Mouse (Mus musculus) v-Abl transformed pro-B cells (cell line): ENCODE results near the gene Slc46a2.

Source experiments
- in situ Hi-C, 2 experiments: fragments of 400-800 bp; cut with MboI; formaldehyde crosslinking; loops; one replicate each; pipeline ENCODE4 v1.15.1; 2025; ENCODE audit not compliant: unreplicated experiment in 2 of 2

Gene Slc46a2

DNA sequence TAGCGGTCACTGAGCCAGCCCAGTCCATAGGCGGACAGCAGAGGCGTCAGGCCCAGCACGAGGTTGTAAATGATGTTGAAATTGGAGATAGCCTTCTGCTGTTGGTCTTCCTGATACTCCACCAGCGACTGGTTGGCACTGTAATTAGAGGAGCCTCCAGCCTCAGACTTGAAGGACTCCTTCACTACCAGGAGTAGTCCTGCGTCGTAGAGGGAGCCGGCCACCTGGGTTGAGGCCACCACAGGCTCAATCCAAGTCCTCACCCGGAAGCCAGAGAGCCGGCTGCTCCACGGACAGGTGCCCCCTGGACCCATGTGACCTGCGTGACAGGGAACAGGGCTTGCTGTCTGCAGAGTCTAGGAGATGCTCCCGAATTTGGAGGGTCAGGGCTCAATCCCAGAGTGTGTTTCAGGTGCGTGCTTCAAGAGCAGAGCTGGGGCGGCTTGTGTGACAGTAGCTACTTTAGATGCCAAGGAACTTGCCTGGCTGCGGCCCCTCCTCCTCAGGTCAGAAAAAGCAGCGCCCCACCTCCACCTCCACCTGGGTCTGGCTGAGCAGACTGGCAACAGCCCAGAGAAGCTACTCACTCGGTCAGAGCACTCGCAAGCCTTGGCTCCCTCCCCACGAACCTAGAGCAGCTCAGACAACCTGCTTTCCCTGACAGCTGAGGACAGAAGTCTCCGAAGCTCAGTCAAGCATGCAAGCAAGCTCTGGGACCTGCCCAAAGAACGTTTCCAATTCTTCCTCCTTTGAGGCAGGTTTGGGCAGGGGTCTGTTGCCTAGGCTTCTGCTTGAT is at the start of gene Slc46a2:
Gene Slc46a2, minus strand, starts transcription at position 449 of the 796 bp plus-strand sequence.
- in situ Hi-C loops, result loop anchor here in 1 of 2 experiments (5.0 kb wide), 1 partner anchor 38 kb away; no protein-coding TSS in a partner anchor

DNA sequence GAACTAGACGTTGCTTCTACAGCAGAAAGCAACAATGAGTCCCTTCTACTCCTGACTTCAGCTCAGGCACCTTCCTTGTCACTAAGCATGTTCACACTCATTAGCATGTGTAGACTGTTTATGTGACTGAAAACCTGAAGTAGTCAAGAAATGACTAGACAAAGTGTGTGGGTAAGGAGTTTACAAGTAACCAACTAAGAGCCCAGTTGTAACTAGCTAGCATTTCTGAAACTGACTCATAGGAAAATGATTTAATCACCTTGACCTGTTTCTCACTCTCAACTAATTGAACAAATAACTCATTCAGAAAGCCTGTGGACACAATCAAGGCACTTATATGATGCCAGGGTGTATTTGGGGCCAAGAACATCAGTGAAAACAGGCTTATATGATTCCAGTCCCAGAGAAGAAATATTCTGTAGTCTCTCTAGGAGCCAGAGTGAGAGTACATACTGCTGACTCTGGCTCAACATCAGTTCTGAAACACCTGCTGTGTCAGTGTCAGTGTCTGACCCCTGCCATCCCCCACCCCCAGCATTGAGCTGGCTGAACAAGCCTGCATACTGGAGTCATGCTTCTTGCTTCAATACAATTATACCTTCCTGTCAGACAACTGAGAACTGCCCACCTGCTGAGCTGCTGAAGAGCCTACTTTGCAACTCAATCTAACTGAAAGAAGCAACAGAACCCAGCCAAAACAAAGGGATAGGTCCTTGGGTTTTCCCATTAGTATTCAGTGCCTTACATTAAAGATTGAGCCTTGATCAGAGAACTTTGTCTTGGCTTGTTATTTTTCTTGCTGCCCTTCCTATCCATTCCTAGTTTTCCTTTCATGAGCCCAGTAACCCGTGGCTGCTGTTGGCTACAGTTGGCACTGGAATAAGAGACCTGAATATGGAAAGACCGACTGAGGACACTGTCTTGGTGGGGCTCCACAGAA is 48.8 kb upstream of the Slc46a2 start, which contains the start of gene Mup6:
Gene Mup6, plus strand, starts transcription at position 890 of the 940 bp plus-strand sequence.
- in situ Hi-C loops, result no loop called here

DNA sequence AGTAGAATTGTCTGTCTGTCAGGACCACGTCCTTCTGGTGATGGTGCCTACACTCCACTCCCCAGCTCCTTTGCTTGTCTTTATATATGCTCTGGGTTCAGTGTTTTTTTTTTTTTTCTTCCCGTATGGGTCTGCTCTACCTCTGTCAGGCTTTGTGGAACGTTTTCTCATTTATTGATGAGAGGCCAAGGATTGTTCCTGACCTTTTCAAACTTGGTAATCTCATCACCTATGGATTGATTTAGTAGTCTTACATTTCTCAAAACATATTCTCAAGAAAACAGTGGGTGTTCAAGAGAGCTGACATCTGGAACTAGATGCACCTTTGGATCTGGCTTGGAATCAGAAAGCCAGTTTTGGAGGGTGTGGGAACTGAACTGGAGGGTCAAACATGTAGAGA is 45.8 kb upstream of the Slc46a2 start, which contains the start of gene Mup4:
Gene Mup4, minus strand, starts transcription at position 101 of the 400 bp plus-strand sequence.
- in situ Hi-C loops, result no loop called here

DNA sequence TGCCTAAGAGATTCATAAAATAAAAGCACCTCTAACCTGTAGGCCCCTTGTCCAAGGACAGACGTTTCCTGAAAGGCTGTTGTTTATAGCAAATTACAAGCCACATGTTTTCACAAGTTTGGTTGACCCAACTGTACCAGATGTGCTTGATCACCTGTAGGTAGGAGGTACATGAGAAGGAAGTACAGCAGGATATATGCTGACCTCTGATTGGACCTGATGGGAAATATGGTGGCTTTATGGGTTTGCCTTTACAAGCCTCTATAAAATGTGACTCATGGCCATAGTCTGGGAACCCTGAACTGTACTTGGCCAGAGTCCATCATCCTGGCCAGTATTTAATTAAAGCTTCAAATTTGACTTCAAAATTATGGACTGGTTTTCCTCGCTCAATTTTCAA is 22.7 kb upstream of the Slc46a2 start:
- in situ Hi-C loops, result no loop called here

DNA sequence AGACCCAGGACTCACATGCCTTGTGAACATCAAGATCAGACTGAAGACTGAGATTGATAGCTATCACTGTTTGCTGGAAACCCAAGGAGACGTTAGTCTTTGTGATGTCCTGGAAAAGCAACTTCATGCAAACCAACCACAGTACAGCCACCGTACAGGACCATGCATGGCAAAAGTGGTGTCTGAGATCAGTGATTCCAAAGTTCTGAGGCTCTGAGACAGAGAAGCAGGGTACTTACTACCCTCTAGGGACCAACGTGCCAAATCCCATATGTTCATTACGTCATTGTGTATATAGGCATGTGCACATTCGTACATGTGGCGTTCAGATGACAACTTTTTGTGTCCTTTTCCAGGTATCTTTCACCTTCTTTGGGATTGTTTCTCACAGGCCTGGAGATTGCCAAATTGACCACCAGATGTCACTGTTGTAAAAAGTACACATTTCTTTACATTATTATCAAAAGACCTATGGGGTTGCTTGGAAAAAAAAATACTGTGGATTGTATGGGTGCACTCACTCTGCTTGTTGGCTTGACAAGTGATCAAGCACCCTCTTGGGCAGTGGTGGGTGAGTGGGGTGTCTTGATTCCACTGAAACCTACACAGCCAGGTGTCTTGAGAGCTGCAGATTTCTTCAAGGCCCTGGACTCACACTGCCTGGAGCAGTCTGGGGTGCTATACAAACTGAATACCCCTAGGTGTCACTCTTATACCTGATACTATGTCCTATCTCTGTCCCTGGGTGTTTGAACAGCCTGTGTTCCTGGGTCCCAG is 17.8 kb upstream of the Slc46a2 start:
- in situ Hi-C loops, result no loop called here

DNA sequence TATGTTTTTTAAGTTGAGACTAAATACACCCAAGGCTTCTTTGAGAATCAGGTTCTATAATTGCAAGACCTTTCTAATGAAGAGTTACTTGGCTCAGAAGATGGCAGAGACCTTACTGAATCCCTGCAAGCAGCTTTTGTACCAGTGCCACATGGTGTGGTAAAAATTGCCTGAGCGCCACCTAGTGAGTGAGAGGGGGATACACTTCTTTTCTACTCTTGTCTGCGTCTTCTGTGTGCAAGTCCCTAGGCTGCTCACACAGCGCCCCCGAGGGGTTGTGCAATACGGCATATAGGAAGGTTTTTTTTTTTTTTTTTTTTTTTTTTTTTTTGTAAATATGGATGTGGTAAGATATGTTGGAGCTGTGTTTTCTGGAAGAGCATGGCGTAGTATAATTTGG is 13.5 kb upstream of the Slc46a2 start:
- in situ Hi-C loops, result loop anchor here (5.0 to 10.0 kb wide), 4 partner anchors 136 to 316 kb away; no protein-coding TSS in a partner anchor

DNA sequence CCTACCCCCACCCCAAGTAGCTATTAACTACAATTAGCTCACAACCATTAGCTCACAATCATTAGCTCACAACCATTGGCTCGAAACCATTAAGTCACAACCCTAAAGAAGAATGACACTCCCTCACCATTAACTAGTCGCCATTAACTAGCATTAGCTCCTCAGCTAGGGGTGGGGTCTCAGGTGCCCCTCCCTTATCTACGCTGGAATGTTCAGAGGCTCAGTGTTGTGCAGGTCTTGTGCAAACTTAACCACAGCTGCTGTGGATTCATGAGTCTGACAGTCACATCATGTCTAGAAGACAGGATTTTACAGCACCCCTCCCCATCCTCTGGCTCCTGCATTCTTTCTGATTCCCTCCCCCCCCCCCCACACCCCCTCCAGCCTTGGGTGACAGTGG is 12.8 kb upstream of the Slc46a2 start:
- in situ Hi-C loops, result loop anchor here (5.0 to 10.0 kb wide), 4 partner anchors 135 to 315 kb away; no protein-coding TSS in a partner anchor

DNA sequence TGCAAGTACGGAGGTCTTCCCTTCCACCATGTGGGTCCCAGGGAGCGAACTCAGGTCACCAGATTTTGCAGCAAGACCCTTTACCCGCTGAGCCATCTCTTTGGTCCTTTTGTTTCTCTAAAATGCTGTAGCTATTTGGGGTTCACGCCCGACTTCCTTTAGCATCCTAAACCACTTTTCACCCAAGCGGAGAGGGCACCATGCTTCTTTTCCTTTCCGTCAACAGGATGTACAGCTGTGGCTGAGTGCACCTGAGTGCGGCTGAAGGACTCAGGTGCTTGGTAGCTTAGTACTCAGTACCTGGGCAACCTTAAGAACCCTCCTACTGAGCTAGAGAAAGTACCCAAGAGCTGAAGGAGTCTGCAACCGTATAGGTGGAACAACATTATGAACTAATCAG is 10.2 kb upstream of the Slc46a2 start:
- in situ Hi-C loops, result loop anchor here (5.0 to 10.0 kb wide), 4 partner anchors 133 to 313 kb away; no protein-coding TSS in a partner anchor

DNA sequence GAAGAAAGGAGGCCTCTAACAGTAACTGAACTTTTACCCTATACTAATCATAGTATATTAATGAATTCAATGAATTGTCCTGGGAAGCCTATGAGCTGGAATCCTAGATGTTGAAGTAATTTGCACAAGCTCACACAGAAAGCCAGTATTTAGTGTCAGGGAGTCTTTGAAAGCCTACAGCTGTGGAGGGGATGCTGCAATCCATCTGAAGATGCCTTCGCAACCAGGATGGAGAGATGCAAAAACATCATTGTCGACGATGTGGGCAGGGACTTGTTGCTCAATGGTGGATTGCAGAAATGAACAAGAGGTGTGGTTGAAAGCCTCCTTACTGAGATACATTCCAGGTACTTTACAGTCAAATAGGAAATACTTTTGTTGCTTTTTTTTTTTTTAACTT is 3.1 kb upstream of the Slc46a2 start:
- in situ Hi-C loops, result no loop called here

DNA sequence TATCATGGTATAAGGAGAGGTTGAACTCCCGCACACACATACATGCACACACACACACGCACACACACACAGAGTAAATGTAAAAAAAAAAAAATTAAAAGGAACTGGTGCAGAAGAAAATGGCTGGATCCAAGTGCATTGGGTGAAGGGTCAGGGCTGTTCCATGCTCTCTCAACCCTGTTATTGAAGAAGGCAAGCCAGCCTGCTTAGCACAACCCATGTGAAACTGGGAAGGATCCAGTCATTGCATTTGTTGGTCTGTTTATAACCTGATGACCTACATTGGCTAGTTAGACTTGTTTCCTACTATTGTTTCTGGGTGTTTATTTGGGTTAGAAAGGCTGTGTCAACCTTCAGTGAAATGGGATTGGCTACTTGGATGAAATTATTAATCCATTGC is 6.1 kb downstream of the Slc46a2 start:
- in situ Hi-C loops, result no loop called here

DNA sequence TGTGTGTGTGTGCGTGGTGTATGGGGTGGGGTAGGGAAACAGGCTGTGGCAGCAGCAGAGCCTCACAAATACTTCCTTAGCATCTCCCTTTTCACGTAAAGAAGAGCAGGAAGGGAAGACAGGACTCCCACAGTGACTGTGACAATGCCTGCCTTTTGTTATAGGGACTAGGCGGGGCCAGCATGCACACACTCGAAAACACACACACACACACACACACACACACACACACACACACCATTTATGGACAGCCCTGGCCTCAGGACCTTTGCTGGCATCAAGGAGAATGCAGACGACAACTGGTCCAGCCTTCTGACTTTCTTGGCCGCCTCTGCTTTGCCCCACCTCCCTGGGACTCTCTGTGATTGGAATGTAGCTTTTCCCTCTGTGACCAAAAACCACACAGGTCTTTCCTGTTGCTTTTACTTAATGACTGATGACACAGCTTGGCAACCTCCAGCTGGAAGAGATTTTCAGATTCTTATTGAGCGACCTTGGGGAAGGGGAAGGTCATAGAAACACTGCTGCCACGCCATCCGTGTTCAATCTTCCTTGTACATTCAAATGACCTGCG is 7.1 kb downstream of the Slc46a2 start:
- in situ Hi-C loops, result no loop called here

DNA sequence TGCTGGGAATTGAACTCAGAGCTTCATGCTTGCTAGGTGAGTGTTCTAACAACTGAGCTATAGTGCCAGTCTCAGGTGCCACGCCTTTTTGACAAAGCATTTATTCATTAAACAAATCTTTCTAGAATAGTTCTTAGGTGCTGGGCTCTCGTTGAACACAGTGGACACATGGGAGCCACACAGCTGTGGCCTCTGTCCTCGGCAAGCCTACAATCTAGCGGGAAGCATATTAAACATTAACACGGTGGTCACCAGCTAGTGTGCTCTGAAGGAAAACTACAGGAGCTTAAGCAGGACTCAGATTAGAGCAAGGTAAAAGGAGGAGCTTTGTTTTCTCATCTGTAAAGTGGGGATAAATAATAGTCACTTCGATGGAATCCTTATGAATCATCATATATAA is 7.8 kb downstream of the Slc46a2 start:
- in situ Hi-C loops, result no loop called here

DNA sequence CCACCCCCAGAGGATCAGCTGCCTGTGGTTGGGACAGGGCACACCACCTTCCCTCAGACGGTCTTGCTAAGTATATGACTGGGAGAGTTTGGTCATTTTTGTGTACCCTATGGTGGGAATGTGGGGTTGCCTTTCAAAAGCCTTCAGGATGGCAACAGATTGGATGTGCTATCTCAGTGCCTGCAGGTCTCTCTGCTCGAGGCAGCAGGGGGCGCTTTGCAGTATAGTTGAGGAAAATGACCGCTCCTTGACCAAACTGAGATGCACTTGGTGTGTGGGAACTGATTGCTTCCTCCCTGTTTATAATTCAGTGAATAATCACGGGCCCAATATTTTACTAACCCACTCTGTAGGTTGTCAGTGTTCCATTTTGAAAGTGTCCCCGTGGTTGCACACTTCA is 12.3 kb downstream of the Slc46a2 start:
- in situ Hi-C loops, result no loop called here

DNA sequence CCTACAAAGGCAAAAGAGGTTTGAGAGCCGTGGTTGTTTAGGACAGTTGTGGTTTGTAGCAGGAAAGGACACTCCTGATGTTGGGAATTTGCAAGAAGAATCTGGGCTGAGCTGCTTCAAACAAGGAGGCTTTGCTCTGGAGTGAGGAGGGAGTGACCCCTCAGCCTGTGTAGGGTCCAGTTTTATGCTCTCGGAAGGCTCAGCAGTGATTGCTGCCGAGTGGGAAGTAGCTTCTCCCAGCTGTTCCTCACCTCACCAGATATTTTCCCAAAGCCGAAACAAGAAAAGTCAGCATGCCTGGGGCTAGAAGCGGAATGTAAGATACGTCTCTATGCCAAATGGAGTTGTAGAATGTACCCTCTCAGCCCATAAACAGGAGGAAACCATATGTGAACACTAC is 13.0 kb downstream of the Slc46a2 start:
- in situ Hi-C loops, result no loop called here

DNA sequence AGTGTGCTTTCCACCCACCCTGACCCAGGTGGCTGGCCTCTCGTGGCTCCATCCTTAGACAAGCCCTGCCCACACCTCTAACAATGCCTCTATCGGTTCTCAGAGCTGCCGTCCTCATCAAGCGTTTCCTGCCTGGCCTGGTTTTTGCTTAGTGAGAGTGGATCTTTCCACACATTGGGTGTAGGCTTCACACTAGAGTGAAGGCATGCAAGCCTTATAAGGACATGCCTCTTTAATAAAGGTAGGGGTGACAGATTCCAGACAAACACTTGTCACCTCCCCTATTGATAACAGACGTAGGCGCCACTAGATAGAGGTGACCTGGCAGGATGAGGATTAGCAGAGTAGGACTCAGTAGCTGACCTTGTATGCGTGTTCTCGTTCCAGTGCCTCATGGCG is 16.3 kb downstream of the Slc46a2 start:
- in situ Hi-C loops, result no loop called here

DNA sequence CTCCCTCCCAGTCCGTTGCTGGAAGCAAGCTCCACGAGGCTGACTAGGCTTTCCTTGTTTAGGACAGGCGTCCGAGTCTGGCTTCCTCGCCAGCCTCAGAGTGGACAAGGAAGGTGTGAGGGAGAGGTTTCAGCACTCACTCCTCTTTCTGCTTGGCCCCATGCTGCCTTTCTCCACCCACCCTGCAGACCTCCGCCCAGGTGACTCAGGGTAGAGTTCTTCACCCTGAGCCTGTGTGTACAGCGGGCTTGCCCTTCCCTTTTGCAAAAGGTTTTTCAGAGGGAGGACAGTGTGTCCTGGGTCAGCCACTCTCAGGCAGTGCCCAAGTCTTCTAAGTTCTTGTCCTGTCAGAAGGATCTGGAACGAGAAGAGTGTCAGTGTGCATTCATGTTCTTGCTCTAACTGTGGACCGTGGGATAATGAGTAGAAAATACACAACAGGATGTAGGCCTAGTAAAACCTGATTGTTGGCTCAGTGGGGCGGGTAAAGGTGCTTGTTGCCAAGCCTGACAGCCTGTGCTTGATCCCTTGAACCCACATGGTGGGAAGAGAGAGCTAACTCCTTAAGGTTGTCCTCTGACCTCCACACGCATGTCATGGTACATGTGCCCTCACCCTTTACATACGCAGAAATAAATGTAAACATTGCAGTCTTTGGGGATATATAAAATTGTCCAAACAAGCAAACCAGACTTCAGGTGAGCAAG is 16.9 kb downstream of the Slc46a2 start:
- in situ Hi-C loops, result no loop called here

DNA sequence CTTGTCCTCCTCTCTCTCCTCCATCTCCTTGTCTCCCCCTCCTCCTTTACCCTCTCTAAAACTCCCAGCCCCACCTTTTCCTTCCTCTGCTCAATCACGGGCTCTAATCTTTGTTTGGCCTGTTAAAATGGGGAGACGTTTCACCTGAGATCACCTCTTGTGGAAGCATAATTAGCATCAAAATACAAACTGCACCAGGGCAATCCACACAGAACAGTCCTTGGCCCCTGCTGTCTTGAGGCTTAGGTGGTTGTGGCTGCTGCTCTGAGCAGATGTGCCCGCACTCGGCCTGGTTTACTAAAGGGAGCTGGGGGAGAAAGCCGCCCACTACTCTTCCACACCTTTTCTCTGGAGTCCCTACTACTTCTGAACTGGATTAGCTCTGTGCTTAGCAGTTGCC is 18.9 kb downstream of the Slc46a2 start:
- in situ Hi-C loops, result no loop called here

DNA sequence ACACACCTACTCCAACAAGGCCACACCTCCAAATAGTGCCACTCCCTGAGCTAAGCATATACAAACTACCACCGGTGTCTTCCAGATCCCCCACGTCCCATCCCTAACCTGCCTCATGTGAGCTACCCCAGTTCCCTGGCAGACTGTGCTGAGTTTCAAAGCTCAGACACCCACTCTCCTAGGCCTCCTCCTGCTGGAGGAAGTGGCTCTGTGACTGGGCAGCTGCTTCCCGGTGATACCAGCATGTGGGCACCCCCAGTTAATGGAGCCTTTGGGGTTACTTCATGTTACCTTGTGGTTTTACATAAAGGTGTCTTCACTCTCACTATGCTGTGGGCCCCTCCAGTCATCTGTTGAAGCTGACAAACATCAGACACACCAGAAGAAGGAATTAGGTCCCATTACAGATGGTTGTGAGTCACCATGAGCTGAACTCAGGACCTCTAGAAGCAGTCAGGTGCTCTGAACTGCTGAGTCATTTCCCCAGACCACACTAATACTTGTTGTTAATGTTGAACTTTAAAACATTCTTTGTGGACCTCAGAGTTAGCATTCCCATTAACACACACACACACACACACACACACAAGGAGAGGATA is 19.8 kb downstream of the Slc46a2 start:
- in situ Hi-C loops, result no loop called here

DNA sequence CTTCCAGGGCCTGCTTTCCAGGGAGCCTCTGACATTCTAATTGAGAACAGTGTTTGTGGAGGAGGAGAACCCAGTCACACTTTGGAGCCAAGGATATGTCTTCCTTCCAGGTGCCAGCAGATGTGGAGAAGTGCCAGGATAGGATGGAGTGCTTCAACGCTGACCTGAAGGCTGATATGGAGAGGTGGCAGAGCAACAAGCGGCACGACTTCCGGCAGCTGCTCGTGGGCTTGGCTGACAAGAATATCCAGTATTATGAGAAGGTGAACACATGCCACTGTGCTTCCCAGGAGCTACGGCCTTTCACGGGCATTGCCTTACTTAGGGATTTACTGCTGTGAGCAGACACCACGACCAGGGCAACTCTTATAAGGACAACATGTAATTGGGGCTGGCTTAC is 20.4 kb downstream of the Slc46a2 start:
- in situ Hi-C loops, result no loop called here
